22 mouse cellular contexts compared by ENCODE assay signal in the genomic region with DNA sequence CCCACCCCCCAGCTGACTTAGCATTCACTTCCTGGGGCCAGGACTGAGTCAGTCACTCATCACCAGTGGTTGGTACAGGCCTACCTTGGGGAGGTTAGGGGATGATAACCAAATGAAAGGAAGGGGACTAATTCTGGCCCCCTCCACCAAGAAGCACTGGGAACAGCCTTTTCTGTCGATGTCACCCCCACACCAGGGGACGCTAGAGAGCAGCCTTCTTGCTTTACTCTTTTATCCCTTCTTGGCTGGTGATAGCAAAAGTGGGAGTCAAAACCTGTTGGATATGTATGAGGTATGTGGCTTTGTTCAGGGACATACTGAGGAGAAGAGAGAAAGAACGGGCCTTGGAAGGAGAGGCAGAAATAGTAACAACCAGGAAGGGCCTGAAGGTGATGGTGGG. TPM values are rescaled to one million over a fixed set of nuclear protein-coding genes. Genes with fewer than 3 reads are reported as not detected.
DNase-seq lines count a peak whose midpoint lies in the region; ATAC-seq and TF ChIP-seq lines count a peak whose summit lies in the region.
"Had no signal": no experiment of that assay in that cellular context is flagged by ENCODE, and none has a peak within 500 bp of the region (broad histone marks: within the 10 kb centered on the region; RNA-seq: fewer than 3 reads in every experiment).

No protein-coding gene starts in this region.

- no peak for TF ChIP-seq POLR2A in lung, adult 2 months (IDR thresholded peaks at IDR 0.05; ENCODE audit: borderline replicate concordance, extremely low read depth, low read depth, low read length)

- H3K9me3 ChIP-seq in intestine, postnatal 0 days (ENCODE audit: control insufficient read depth), result no peaks in the 10 kb centered on the region
- H3K9me3 ChIP-seq in intestine, embryonic 16.5 days (ENCODE audit: control insufficient read depth, low read length), result no peaks in the 10 kb centered on the region
- H3K9me3 ChIP-seq in E14TG2a.4 (ENCODE audit: low read length), result no peaks in the 10 kb centered on the region
- H3K9me3 ChIP-seq: embryonic facial prominence, embryonic 13.5 days; hindbrain, embryonic 10.5 days; liver, embryonic 15.5 days had no signal

- no peak overlapping the region for H3K4me3 ChIP-seq in intestine, postnatal 0 days (ENCODE audit: low read depth, low read length)
- no peak overlapping the region for H3K4me3 ChIP-seq in intestine, embryonic 16.5 days (ENCODE audit: low read length)
- no peak overlapping the region for H3K4me3 ChIP-seq in lung, adult 2 months (replicated peaks; ENCODE audit: extremely low read depth, low read depth, low read length)
- H3K4me3 ChIP-seq in E14TG2a.4 (replicated peaks; ENCODE audit: low read length), result no peak overlapping the region
- H3K4me3 ChIP-seq: embryonic facial prominence, embryonic 13.5 days; hindbrain, embryonic 10.5 days; liver, embryonic 15.5 days had no signal

- H3K27ac ChIP-seq in intestine, postnatal 0 days (ENCODE audit: low read depth, low read length), result no peak overlapping the region
- no peak overlapping the region for H3K27ac ChIP-seq in intestine, embryonic 16.5 days (ENCODE audit: low read length)
- H3K27ac ChIP-seq: embryonic facial prominence, embryonic 13.5 days; hindbrain, embryonic 10.5 days; liver, embryonic 15.5 days had no signal

- no peak for ATAC-seq in intestine, postnatal 0 days
- no peak for ATAC-seq in intestine, embryonic 16.5 days
- no peak for ATAC-seq in CD4-positive, CD25-positive, alpha-beta regulatory T cell, adult 4 months

- peak; percentile 63 for TF ChIP-seq CTCF in intestine, postnatal 0 days (IDR thresholded peaks at IDR 0.05; ENCODE audit: low read depth)
- TF ChIP-seq CTCF in lung, adult 2 months (IDR thresholded peaks at IDR 0.05; ENCODE audit: insufficient read depth, low read length), result peak; percentile 33
- TF ChIP-seq CTCF in E14TG2a.4 (conservative IDR thresholded peaks at IDR 0.05; ENCODE audit: low read length), result peak; percentile 87

- H3K27me3 ChIP-seq in intestine, postnatal 0 days (replicated peaks; ENCODE audit: control insufficient read depth, insufficient read depth, low read length), result no peaks in the 10 kb centered on the region
- no peaks in the 10 kb centered on the region for H3K27me3 ChIP-seq in intestine, embryonic 16.5 days (replicated peaks; ENCODE audit: control insufficient read depth, insufficient read depth, low read length)
- 0 out of 2 replicates have a peak, but pooled peaks cover 4% of the 10 kb centered on the region for H3K27me3 ChIP-seq in E14TG2a.4 (ENCODE audit: insufficient read depth, low read length)
- H3K27me3 ChIP-seq: embryonic facial prominence, embryonic 13.5 days; liver, embryonic 15.5 days had no signal

- intact Hi-C loops in left cerebral cortex, postnatal 14 days (cut with DNase I), result no loop called here

- no peak overlapping the region for H3K4me2 ChIP-seq in intestine, postnatal 0 days (replicated peaks; ENCODE audit: low read depth)
- H3K4me2 ChIP-seq in intestine, embryonic 16.5 days (ENCODE audit: low read depth, low read length), result no peak overlapping the region
- H3K4me2 ChIP-seq: embryonic facial prominence, embryonic 13.5 days; liver, embryonic 15.5 days had no signal

- no peaks in the 10 kb centered on the region for H3K4me1 ChIP-seq in intestine, postnatal 0 days (replicated peaks; ENCODE audit: control insufficient read depth, insufficient read depth, low read length)
- no peaks in the 10 kb centered on the region for H3K4me1 ChIP-seq in intestine, embryonic 16.5 days (ENCODE audit: control insufficient read depth, insufficient read depth, low read length)
- H3K4me1 ChIP-seq in lung, adult 2 months (ENCODE audit: control insufficient read depth, insufficient read depth, low read length), result no peaks in the 10 kb centered on the region
- H3K4me1 ChIP-seq in E14TG2a.4 (replicated peaks; ENCODE audit: low read depth, low read length), result peaks cover 18% of the 10 kb centered on the region; the same call in 1 of the 2 replicates

- no peak overlapping the region for H3K9ac ChIP-seq in intestine, postnatal 0 days (ENCODE audit: low read depth, low read length)
- H3K9ac ChIP-seq in intestine, embryonic 16.5 days (ENCODE audit: low read depth, low read length), result no peak overlapping the region
- H3K9ac ChIP-seq: embryonic facial prominence, embryonic 13.5 days; liver, embryonic 15.5 days had no signal

- H3K36me3 ChIP-seq in intestine, postnatal 0 days (ENCODE audit: control insufficient read depth, insufficient read depth), result peaks cover 37% of the 10 kb centered on the region; the same call in 1 of the 2 replicates
- peaks cover 9% of the 10 kb centered on the region; the same call in 1 of the 2 replicates for H3K36me3 ChIP-seq in intestine, embryonic 16.5 days (ENCODE audit: control insufficient read depth, insufficient read depth, low read length)
- H3K36me3 ChIP-seq in E14TG2a.4 (ENCODE audit: insufficient read depth, low read length), result peaks cover 48% of the 10 kb centered on the region

- no peak for DNase-seq in lung, adult 2 months
- no peak for DNase-seq in lung, postnatal 4 days
- peak; percentile 43 for DNase-seq in induced T-regulatory cell, adult 2 months (ENCODE audit: low read depth)
- no peak for DNase-seq in left cerebral cortex, postnatal 14 days (ENCODE audit: low spot score in 2 of 2)
- DNase-seq: adrenal gland, postnatal 14 days; B cell, adult 2 months; cerebellum, adult 8-10 months; gastrocnemius, postnatal 10 days; heart, adult 18-20 months; kidney, postnatal 10 days; left cerebral cortex, postnatal 4 days; right cerebral cortex, adult 18-20 months; spleen, adult 18-20 months; thymus, adult 2 months had no signal

- WGBS in intestine, postnatal 0 days, result 80% methylated on average over 3 of the region's 3 CpGs
- WGBS in intestine, embryonic 16.5 days, result 78% methylated on average over 3 of the region's 3 CpGs
- 74% methylated on average over 3 of the region's 3 CpGs for WGBS in lung, adult 2 months

RNA-seq across cellular contexts. Expression of a gene that starts 6.3 kb away (rescaled TPM):
- 59.2 and 60.4 TPM in 2 replicates for polyA plus RNA-seq in intestine, postnatal 0 days (2015; fragmentation: Nextera tagmentation; extraction: Ambion mirVana)
- polyA plus RNA-seq in intestine, embryonic 16.5 days (2015; fragmentation: Nextera tagmentation; extraction: Ambion mirVana), result 73.1 and 74.0 TPM in 2 replicates
- 65.3 and 67.8 TPM in 2 replicates for polyA plus RNA-seq in lung, adult 2 months (2012; rRNA removed)
- total RNA-seq in left cerebral cortex, postnatal 14 days (2021), result 10 to 100 TPM; 27.6 to 30.4 TPM
- polyA plus RNA-seq in CD4-positive, CD25-positive, alpha-beta regulatory T cell, adult 4 months (2017; shearing (Covaris generic)), result 10 to 100 TPM; 64.5 to 84.5 TPM

RNA-seq across cellular contexts. Expression of a gene that starts 12.1 kb away (rescaled TPM):
- polyA plus RNA-seq in intestine, postnatal 0 days (2015; fragmentation: Nextera tagmentation; extraction: Ambion mirVana), result 0.04 and 0.09 TPM in 2 replicates
- polyA plus RNA-seq in intestine, embryonic 16.5 days (2015; fragmentation: Nextera tagmentation; extraction: Ambion mirVana), result 0.32 and 0.34 TPM in 2 replicates
- polyA plus RNA-seq in lung, adult 2 months (2012; rRNA removed), result 9.7 and 12.0 TPM in 2 replicates
- total RNA-seq in left cerebral cortex, postnatal 14 days (2021), result under 1 TPM; 0.23 to 0.35 TPM
- 1 to 10 TPM; 1.4 to 1.6 TPM for polyA plus RNA-seq in CD4-positive, CD25-positive, alpha-beta regulatory T cell, adult 4 months (2017; shearing (Covaris generic))
- total RNA-seq: adrenal gland, postnatal 14 days had no signal
- polyA plus RNA-seq: liver, embryonic 15.5 days had no signal

RNA-seq across cellular contexts. Expression of a gene that starts 12.2 kb away (rescaled TPM):
- polyA plus RNA-seq in intestine, postnatal 0 days (2015; fragmentation: Nextera tagmentation; extraction: Ambion mirVana), result 8.4 and 10.5 TPM in 2 replicates
- 5.4 and 6.3 TPM in 2 replicates for polyA plus RNA-seq in intestine, embryonic 16.5 days (2015; fragmentation: Nextera tagmentation; extraction: Ambion mirVana)
- polyA plus RNA-seq in lung, adult 2 months (2012; rRNA removed), result 5.6 and 10.7 TPM in 2 replicates
- 1 to 10 TPM; 6.1 to 7.6 TPM for total RNA-seq in left cerebral cortex, postnatal 14 days (2021)
- polyA plus RNA-seq in CD4-positive, CD25-positive, alpha-beta regulatory T cell, adult 4 months (2017; shearing (Covaris generic)), result 1 to 10 TPM; 2.9 to 3.8 TPM

RNA-seq across cellular contexts. Expression of a gene that starts 20.9 kb away (rescaled TPM):
- polyA plus RNA-seq in intestine, postnatal 0 days (2015; fragmentation: Nextera tagmentation; extraction: Ambion mirVana), result 0.47 and 0.76 TPM in 2 replicates
- 0.58 and 1.2 TPM in 2 replicates for polyA plus RNA-seq in intestine, embryonic 16.5 days (2015; fragmentation: Nextera tagmentation; extraction: Ambion mirVana)
- 2.1 and 2.4 TPM in 2 replicates for polyA plus RNA-seq in lung, adult 2 months (2012; rRNA removed)
- total RNA-seq in left cerebral cortex, postnatal 14 days (2021), result under 1 TPM in 1 of 2 experiments, not detected in 1; 0.33 TPM
- polyA plus RNA-seq in CD4-positive, CD25-positive, alpha-beta regulatory T cell, adult 4 months (2017; shearing (Covaris generic)), result 1 to 10 TPM; 1.5 to 2.4 TPM
- total RNA-seq: adrenal gland, postnatal 14 days; gastrocnemius, postnatal 10 days; heart, adult 18-20 months had no signal
- polyA plus RNA-seq: liver, embryonic 15.5 days; neural tube, embryonic 11.5 days had no signal

RNA-seq across cellular contexts. Expression of a gene that starts 22.5 kb away (rescaled TPM):
- polyA plus RNA-seq in intestine, postnatal 0 days (2015; fragmentation: Nextera tagmentation; extraction: Ambion mirVana), result 0.18 TPM in 2 replicates
- 0.26 TPM in 1 of 2 replicates, not detected in the other for polyA plus RNA-seq in intestine, embryonic 16.5 days (2015; fragmentation: Nextera tagmentation; extraction: Ambion mirVana)
- polyA plus RNA-seq in lung, adult 2 months (2012; rRNA removed), result 0.18 and 0.41 TPM in 2 replicates
- total RNA-seq in left cerebral cortex, postnatal 14 days (2021), result 1 to 10 TPM; 2.2 to 3.8 TPM
- under 1 TPM in 1 of 2 experiments, not detected in 1; 0.58 TPM for polyA plus RNA-seq in CD4-positive, CD25-positive, alpha-beta regulatory T cell, adult 4 months (2017; shearing (Covaris generic))
- total RNA-seq: adrenal gland, postnatal 14 days; gastrocnemius, postnatal 10 days; heart, adult 18-20 months had no signal
- polyA plus RNA-seq: liver, embryonic 15.5 days had no signal

Comparison
In these comparisons a context has a peak if more than half of its experiments do, and no peak if none do; other contexts are left out.
1. CTCF ChIP-seq: peak in every context shown above with its lines; median percentile 87 in E14TG2a.4; 63 in intestine, postnatal 0 days; 33 in lung, adult 2 months.